Mouse (Mus musculus) forebrain, embryonic 11.5 days (tissue): ENCODE data around the gene Pcbd1. TPM values are rescaled to one million over a fixed set of nuclear protein-coding genes. Genes with fewer than 3 reads are reported as not detected.

Experiments used
- microRNA-seq: library from miRNA; unstranded; fragments of <30 nt; microRNA quantifications from one replicate; pipeline ENCODE4, GENCODE M21; 2016; ENCODE audit not compliant: insufficient number of aligned reads
- polyA plus RNA-seq: library from polyadenylated mRNA; unstranded; fragments of >200 nt; fragmentation: Nextera tagmentation; extraction: Ambion mirVana; gene quantifications from 2 replicates; pipeline ENCODE4 v1.2.1, GENCODE M21; 2014

Pcbd1 gene
- polyA plus RNA-seq, 1 experiment from 2014 or later = 17.6 TPM

Small RNAs within 50 kb of the gene (microRNA-seq; reads per million reads assigned to microRNA genes)
- gene Gm44308 = not detected

Other genes starting within 250 kb of the Pcbd1 start
- 78.0 and 83.0 TPM in 2 replicates for gene Sgpl1, start 58.4 kb downstream of the Pcbd1 start, polyA plus RNA-seq
- gene Tbata, start 82.6 kb downstream of the Pcbd1 start, polyA plus RNA-seq = not detected in 2 replicates
- gene Adamts14, start 184.1 kb downstream of the Pcbd1 start, polyA plus RNA-seq = 0.56 and 0.60 TPM in 2 replicates
- not detected in 2 replicates for gene Prf1, start 208.5 kb downstream of the Pcbd1 start, polyA plus RNA-seq